In genomic region chr11:101167963-101168300, GRCm38 (mm10) we compare ENCODE assay signal across 15 mouse cellular contexts. TPM values are rescaled to one million over a fixed set of nuclear protein-coding genes. Genes with fewer than 3 reads are reported as not detected.
DNase-seq lines count a peak whose midpoint lies in the region; ATAC-seq and TF ChIP-seq lines count a peak whose summit lies in the region.
"Had no signal": no experiment of that assay in that cellular context is flagged by ENCODE, and none has a peak within 500 bp of the region (broad histone marks: within the 10 kb centered on the region; RNA-seq: fewer than 3 reads in every experiment).

No protein-coding gene starts in this region.

- peak; percentile 12 to 17 for DNase-seq in cerebellum, adult 18-20 months
- DNase-seq in cerebellum, postnatal 4 days (ENCODE audit: low spot score in 2 of 2) = no peak
- no peak for DNase-seq in hindbrain, postnatal 0 days (ENCODE audit: low spot score)
- no peak for DNase-seq in lung, adult 18-20 months
- DNase-seq in frontal cortex, postnatal 10 days (ENCODE audit: low spot score in 2 of 2) = no peak
- DNase-seq: gastrocnemius, postnatal 14 days; left cerebral cortex, postnatal 4 days had no signal

- peaks cover 31% of the 10 kb centered on the region for H3K27me3 ChIP-seq in hindbrain, postnatal 0 days (ENCODE audit: insufficient read depth, low read length)
- peaks cover 77% of the 10 kb centered on the region for H3K27me3 ChIP-seq in hindbrain, embryonic 13.5 days
- peaks cover 7% of the 10 kb centered on the region; the same call in 1 of the 2 replicates for H3K27me3 ChIP-seq in lung, embryonic 16.5 days (ENCODE audit: control insufficient read depth, insufficient read depth, low read depth, low read length)
- H3K27me3 ChIP-seq in stomach, embryonic 15.5 days (replicated peaks) = peaks cover 12% of the 10 kb centered on the region; the same call in 1 of the 2 replicates

- 0 out of 2 replicates have a peak overlapping the region, but pooled peaks have one; percentile 89 for H3K4me2 ChIP-seq in hindbrain, postnatal 0 days (ENCODE audit: low read depth, low read length)
- no peak overlapping the region for H3K4me2 ChIP-seq in hindbrain, embryonic 13.5 days
- H3K4me2 ChIP-seq in lung, embryonic 16.5 days (ENCODE audit: low read depth, low read length) = peak overlapping the region; percentile 97
- H3K4me2 ChIP-seq in stomach, embryonic 15.5 days = peak overlapping the region; percentile 85; the same call in 1 of the 2 replicates
- H3K4me2 ChIP-seq: liver, embryonic 12.5 days had no signal

- peaks cover 14% of the 10 kb centered on the region; the same call in 1 of the 2 replicates for H3K36me3 ChIP-seq in hindbrain, postnatal 0 days (ENCODE audit: insufficient read depth, low read length)
- peaks cover 45% of the 10 kb centered on the region for H3K36me3 ChIP-seq in hindbrain, embryonic 13.5 days
- peaks cover 36% of the 10 kb centered on the region for H3K36me3 ChIP-seq in lung, embryonic 16.5 days (ENCODE audit: control insufficient read depth, insufficient read depth, low read length)
- H3K36me3 ChIP-seq in stomach, embryonic 15.5 days = peaks cover 39% of the 10 kb centered on the region

- no peaks in the 10 kb centered on the region for H3K9me3 ChIP-seq in hindbrain, postnatal 0 days (ENCODE audit: low read length)
- no peaks in the 10 kb centered on the region for H3K9me3 ChIP-seq in hindbrain, embryonic 13.5 days
- H3K9me3 ChIP-seq in lung, embryonic 16.5 days (ENCODE audit: control insufficient read depth, low read length) = no peaks in the 10 kb centered on the region
- H3K9me3 ChIP-seq in stomach, embryonic 15.5 days = no peaks in the 10 kb centered on the region
- H3K9me3 ChIP-seq: liver, embryonic 12.5 days had no signal

- H3K4me3 ChIP-seq in hindbrain, postnatal 0 days (ENCODE audit: low read length) = no peak overlapping the region
- H3K4me3 ChIP-seq in hindbrain, embryonic 13.5 days = no peak overlapping the region
- peak overlapping the region; percentile 55; the same call in 1 of the 2 replicates for H3K4me3 ChIP-seq in lung, embryonic 16.5 days (ENCODE audit: low read length)
- H3K4me3 ChIP-seq in stomach, embryonic 15.5 days (replicated peaks) = 0 out of 2 replicates have a peak overlapping the region, but pooled peaks have one; percentile 66
- H3K4me3 ChIP-seq: liver, embryonic 12.5 days had no signal

- 61% methylated on average over 8 of the region's 8 CpGs for WGBS in hindbrain, postnatal 0 days
- WGBS in hindbrain, embryonic 13.5 days = 46% methylated on average over 8 of the region's 8 CpGs
- 69% methylated on average over 8 of the region's 8 CpGs for WGBS in lung, embryonic 16.5 days
- 73% methylated on average over 8 of the region's 8 CpGs for WGBS in stomach, embryonic 15.5 days

- H3K9ac ChIP-seq in hindbrain, postnatal 0 days (replicated peaks; ENCODE audit: low read length) = no peak overlapping the region
- H3K9ac ChIP-seq in hindbrain, embryonic 13.5 days = no peak overlapping the region
- 0 out of 2 replicates have a peak overlapping the region, but pooled peaks have one; percentile 22 for H3K9ac ChIP-seq in lung, embryonic 16.5 days (ENCODE audit: low read length)
- no peak overlapping the region for H3K9ac ChIP-seq in stomach, embryonic 15.5 days
- H3K9ac ChIP-seq: liver, embryonic 12.5 days had no signal

- ATAC-seq in hindbrain, postnatal 0 days = no peak
- ATAC-seq in hindbrain, embryonic 13.5 days (ENCODE audit: low FRiP score) = no peak
- no peak for ATAC-seq in lung, embryonic 16.5 days (ENCODE audit: low read depth)
- no peak for ATAC-seq in stomach, embryonic 15.5 days (ENCODE audit: insufficient read depth, low FRiP score, low read depth)
- ATAC-seq: hindbrain, embryonic 16.5 days; liver, embryonic 12.5 days; midbrain, embryonic 16.5 days had no signal

- H3K27ac ChIP-seq in hindbrain, postnatal 0 days = no peak overlapping the region
- no peak overlapping the region for H3K27ac ChIP-seq in hindbrain, embryonic 13.5 days
- H3K27ac ChIP-seq in lung, embryonic 16.5 days (ENCODE audit: low read length) = no peak overlapping the region
- no peak overlapping the region for H3K27ac ChIP-seq in stomach, embryonic 15.5 days
- H3K27ac ChIP-seq: liver, embryonic 12.5 days had no signal

- peaks cover 18% of the 10 kb centered on the region; the same call in 1 of the 2 replicates for H3K4me1 ChIP-seq in hindbrain, postnatal 0 days (ENCODE audit: insufficient read depth, low read length)
- H3K4me1 ChIP-seq in hindbrain, embryonic 13.5 days (replicated peaks) = peaks cover 54% of the 10 kb centered on the region
- H3K4me1 ChIP-seq in lung, embryonic 16.5 days (replicated peaks; ENCODE audit: control insufficient read depth, insufficient read depth, low read length) = peaks cover 55% of the 10 kb centered on the region
- peaks cover 38% of the 10 kb centered on the region for H3K4me1 ChIP-seq in stomach, embryonic 15.5 days

- TF ChIP-seq CTCF in hindbrain, postnatal 0 days (IDR thresholded peaks at IDR 0.05; ENCODE audit: low read depth) = no peak

RNA-seq across cellular contexts. Expression of gene Cntnap1, which starts 2.4 kb away (rescaled TPM):
- total RNA-seq in hindbrain, postnatal 0 days (2014; rRNA removed) = 25.4 and 28.9 TPM in 2 replicates
- 5.8 and 6.5 TPM in 2 replicates for polyA plus RNA-seq in hindbrain, postnatal 0 days (2015; fragmentation: Nextera tagmentation; extraction: Ambion mirVana)
- 2.6 and 2.8 TPM in 2 replicates for polyA plus RNA-seq in hindbrain, embryonic 13.5 days (2015; fragmentation: Nextera tagmentation; extraction: Ambion mirVana)
- polyA plus RNA-seq in lung, embryonic 16.5 days (2015; fragmentation: Nextera tagmentation; extraction: Ambion mirVana) = 1.1 and 1.2 TPM in 2 replicates
- 2.0 and 2.6 TPM in 2 replicates for polyA plus RNA-seq in stomach, embryonic 15.5 days (2015; fragmentation: Nextera tagmentation; extraction: Ambion mirVana)

RNA-seq across cellular contexts. Expression of gene Plekhh3, which starts 3.2 kb away (rescaled TPM):
- 26.7 and 32.3 TPM in 2 replicates for total RNA-seq in hindbrain, postnatal 0 days (2014; rRNA removed)
- 8.8 TPM in 2 replicates for polyA plus RNA-seq in hindbrain, postnatal 0 days (2015; fragmentation: Nextera tagmentation; extraction: Ambion mirVana)
- polyA plus RNA-seq in hindbrain, embryonic 13.5 days (2015; fragmentation: Nextera tagmentation; extraction: Ambion mirVana) = 8.7 and 10.2 TPM in 2 replicates
- 17.0 and 17.1 TPM in 2 replicates for polyA plus RNA-seq in lung, embryonic 16.5 days (2015; fragmentation: Nextera tagmentation; extraction: Ambion mirVana)
- 19.7 and 23.5 TPM in 2 replicates for polyA plus RNA-seq in stomach, embryonic 15.5 days (2015; fragmentation: Nextera tagmentation; extraction: Ambion mirVana)

RNA-seq across cellular contexts. Expression of gene Ccr10, which starts 7.3 kb away (rescaled TPM):
- total RNA-seq in hindbrain, postnatal 0 days (2014; rRNA removed) = 0.16 and 0.43 TPM in 2 replicates
- 0.88 and 1.0 TPM in 2 replicates for polyA plus RNA-seq in hindbrain, postnatal 0 days (2015; fragmentation: Nextera tagmentation; extraction: Ambion mirVana)
- 0.13 and 0.18 TPM in 2 replicates for polyA plus RNA-seq in hindbrain, embryonic 13.5 days (2015; fragmentation: Nextera tagmentation; extraction: Ambion mirVana)
- polyA plus RNA-seq in lung, embryonic 16.5 days (2015; fragmentation: Nextera tagmentation; extraction: Ambion mirVana) = 0.23 and 0.35 TPM in 2 replicates
- polyA plus RNA-seq in stomach, embryonic 15.5 days (2015; fragmentation: Nextera tagmentation; extraction: Ambion mirVana) = 0.19 and 0.34 TPM in 2 replicates
- total RNA-seq: heart, postnatal 14 days; left cerebral cortex, postnatal 4 days had no signal

RNA-seq across cellular contexts. Expression of gene Tubg2, which starts 12.2 kb away (rescaled TPM):
- 29.7 and 40.8 TPM in 2 replicates for total RNA-seq in hindbrain, postnatal 0 days (2014; rRNA removed)
- 57.7 and 62.8 TPM in 2 replicates for polyA plus RNA-seq in hindbrain, postnatal 0 days (2015; fragmentation: Nextera tagmentation; extraction: Ambion mirVana)
- 34.6 and 38.2 TPM in 2 replicates for polyA plus RNA-seq in hindbrain, embryonic 13.5 days (2015; fragmentation: Nextera tagmentation; extraction: Ambion mirVana)
- 3.1 TPM in 2 replicates for polyA plus RNA-seq in lung, embryonic 16.5 days (2015; fragmentation: Nextera tagmentation; extraction: Ambion mirVana)
- 3.4 and 3.8 TPM in 2 replicates for polyA plus RNA-seq in stomach, embryonic 15.5 days (2015; fragmentation: Nextera tagmentation; extraction: Ambion mirVana)
- total RNA-seq: megakaryocyte, adult 5-6 weeks had no signal

RNA-seq across cellular contexts. Expression of gene Tubg1, which starts 48.2 kb away (rescaled TPM):
- total RNA-seq in hindbrain, postnatal 0 days (2014; rRNA removed) = 59.3 and 68.3 TPM in 2 replicates
- 71.5 and 72.8 TPM in 2 replicates for polyA plus RNA-seq in hindbrain, postnatal 0 days (2015; fragmentation: Nextera tagmentation; extraction: Ambion mirVana)
- 79.6 and 84.0 TPM in 2 replicates for polyA plus RNA-seq in hindbrain, embryonic 13.5 days (2015; fragmentation: Nextera tagmentation; extraction: Ambion mirVana)
- 70.6 and 82.1 TPM in 2 replicates for polyA plus RNA-seq in lung, embryonic 16.5 days (2015; fragmentation: Nextera tagmentation; extraction: Ambion mirVana)
- 58.5 and 64.0 TPM in 2 replicates for polyA plus RNA-seq in stomach, embryonic 15.5 days (2015; fragmentation: Nextera tagmentation; extraction: Ambion mirVana)

Comparison
In these comparisons a context has a peak if more than half of its experiments do, and no peak if none do; other contexts are left out.
1. DNase-seq: peak in cerebellum, adult 18-20 months (2 of 2); none in cerebellum, postnatal 4 days (0 of 2), hindbrain, postnatal 0 days (single experiment), lung, adult 18-20 months (0 of 2) and frontal cortex, postnatal 10 days (0 of 2).
2. H3K4me3 ChIP-seq: peak in lung, embryonic 16.5 days (single experiment) and stomach, embryonic 15.5 days (single experiment); none in hindbrain, postnatal 0 days (single experiment) and hindbrain, embryonic 13.5 days (single experiment).